In genomic region chr10:30842228-30842627, GRCm38 (mm10) we compare ENCODE assay signal across 8 mouse cellular contexts. TPM values are rescaled to one million over a fixed set of nuclear protein-coding genes. Genes with fewer than 3 reads are reported as not detected.
DNase-seq lines count a peak whose midpoint lies in the region; ATAC-seq and TF ChIP-seq lines count a peak whose summit lies in the region.

No protein-coding gene starts in this region.

- peak overlapping the region; percentile 95 for H3K27ac ChIP-seq in heart, embryonic 16.5 days (ENCODE audit: low read length)
- H3K27ac ChIP-seq in hindbrain, embryonic 14.5 days, result peak overlapping the region; percentile 63; the same call in 1 of the 2 replicates

- H3K4me1 ChIP-seq in heart, embryonic 16.5 days (ENCODE audit: control insufficient read depth, insufficient read depth, low read length), result 0 out of 2 replicates have a peak, but pooled peaks cover 2% of the 10 kb centered on the region
- peaks cover 22% of the 10 kb centered on the region for H3K4me1 ChIP-seq in hindbrain, embryonic 14.5 days (replicated peaks; ENCODE audit: control insufficient read depth, insufficient read depth, low read length)

- WGBS in heart, embryonic 16.5 days, result under 1% methylated on average over 29 of the region's 29 CpGs
- under 1% methylated on average over 29 of the region's 29 CpGs for WGBS in hindbrain, embryonic 14.5 days

- no peaks in the 10 kb centered on the region for H3K36me3 ChIP-seq in heart, embryonic 16.5 days (ENCODE audit: control insufficient read depth, insufficient read depth)
- H3K36me3 ChIP-seq in hindbrain, embryonic 14.5 days (replicated peaks; ENCODE audit: control insufficient read depth, insufficient read depth), result no peaks in the 10 kb centered on the region

- in situ Hi-C loops in Patski (cut with MboI; ENCODE audit: low pct_unique_long_range_greater_than_20kb), result no loop called here

- ATAC-seq in heart, embryonic 16.5 days (replicated peaks; ENCODE audit: extremely low read depth, insufficient read depth, low FRiP score), result peak; percentile 56
- peak; percentile 7 for ATAC-seq in Patski
- ATAC-seq in hindbrain, embryonic 14.5 days (ENCODE audit: low FRiP score), result peak; percentile 52

- H3K27me3 ChIP-seq in heart, embryonic 16.5 days (ENCODE audit: control insufficient read depth, insufficient read depth, low read length), result no peaks in the 10 kb centered on the region
- peaks cover 67% of the 10 kb centered on the region for H3K27me3 ChIP-seq in Patski
- H3K27me3 ChIP-seq in hindbrain, embryonic 14.5 days (ENCODE audit: control insufficient read depth, insufficient read depth, low read length), result peaks cover 60% of the 10 kb centered on the region

- POLR2A ChIA-PET in Patski (lab: Charles Lee), result no interaction called here

- H3K4me3 ChIP-seq in heart, embryonic 16.5 days (ENCODE audit: low read length), result peak overlapping the region; percentile 70
- H3K4me3 ChIP-seq in hindbrain, embryonic 14.5 days (replicated peaks; ENCODE audit: low read length), result peak overlapping the region; percentile 62

- H3K4me2 ChIP-seq in heart, embryonic 16.5 days (ENCODE audit: low read depth, low read length), result peak overlapping the region; percentile 66
- H3K4me2 ChIP-seq in hindbrain, embryonic 14.5 days (replicated peaks), result peak overlapping the region; percentile 89

- CTCF ChIA-PET in Patski (lab: Charles Lee), result no interaction called here

- intact Hi-C loops in heart, postnatal 10 days (cut with DNase I), result loop anchor here (5.0 kb wide), 1 partner anchor 455 kb away; no protein-coding TSS in a partner anchor

- TF ChIP-seq CTCF in Patski (IDR thresholded peaks at IDR 0.05), result no peak

- H3K9ac ChIP-seq in heart, embryonic 16.5 days (ENCODE audit: low read length), result peak overlapping the region; percentile 83
- H3K9ac ChIP-seq in hindbrain, embryonic 14.5 days, result peak overlapping the region; percentile 59

- H3K9me3 ChIP-seq in heart, embryonic 16.5 days (replicated peaks; ENCODE audit: control insufficient read depth, low read length), result no peaks in the 10 kb centered on the region
- H3K9me3 ChIP-seq in hindbrain, embryonic 14.5 days (ENCODE audit: control insufficient read depth, low read length), result no peaks in the 10 kb centered on the region

- DNase-seq in heart, postnatal 10 days, result no peak
- DNase-seq in Patski (ENCODE audit: low read depth, low spot score) (no peak), adipocyte (ENCODE audit: low spot score) (no peak)
- no peak for DNase-seq in hindbrain, embryonic 14.5 days (ENCODE audit: low spot score)
- DNase-seq in mesoderm, embryonic 11.5 days (ENCODE audit: low read depth, low spot score), result peak; percentile 31
- DNase-seq in spleen, adult 18-20 months, result no peak
- DNase-seq in frontal cortex, postnatal 25 days (ENCODE audit: low spot score in 2 of 2), result no peak

RNA-seq across cellular contexts. Expression of gene Hey2, which starts 0.4 kb away (rescaled TPM):
- 49.0 and 50.1 TPM in 2 replicates for polyA plus RNA-seq in heart, embryonic 16.5 days (2015; fragmentation: Nextera tagmentation; extraction: Ambion mirVana)
- 1 to 10 TPM; 7.1 to 7.7 TPM for total RNA-seq in heart, postnatal 10 days (2021)
- polyA plus RNA-seq in Patski (2021), result 0.13 TPM
- polyA plus RNA-seq in hindbrain, embryonic 14.5 days (2014; fragmentation: Nextera tagmentation; extraction: Ambion mirVana), result 5.3 and 5.6 TPM in 2 replicates

RNA-seq across cellular contexts. Expression of gene Ncoa7, which starts 39.1 kb away (rescaled TPM):
- 5.9 and 7.7 TPM in 2 replicates for polyA plus RNA-seq in heart, embryonic 16.5 days (2015; fragmentation: Nextera tagmentation; extraction: Ambion mirVana)
- 1 to 10 TPM; 7.3 to 8.4 TPM for total RNA-seq in heart, postnatal 10 days (2021)
- polyA plus RNA-seq in Patski (2021), result 24.3 TPM
- 23.9 and 26.6 TPM in 2 replicates for polyA plus RNA-seq in hindbrain, embryonic 14.5 days (2014; fragmentation: Nextera tagmentation; extraction: Ambion mirVana)
